Mouse (Mus musculus): ENCODE measurements around the gene Smox. TPM values are rescaled to one million over a fixed set of nuclear protein-coding genes. Genes with fewer than 3 reads are reported as not detected.
"Not testable (repeated sequence)": the region's sequence is repeated elsewhere in the genome, so short reads cannot be mapped to it uniquely, and the experiment has no call there.

Smox gene
- 10 to 100 TPM; 64.5 to 69.9 TPM for total RNA-seq (2021)
- long read RNA-seq, experiment 1, transcript Smox-202 (6 exons, 1,320 nt), result minor isoform, 6 of 89 reads
- long read RNA-seq, experiment 1, transcript Smox-201 (7 exons, 2,270 nt), result major isoform, 46 of 89 reads
- long read RNA-seq, experiment 1, partial matches to known transcripts, result 5 of 89 reads
- long read RNA-seq, experiment 1, other reads (novel, unspliced or antisense), result 23 of 89 reads
- long read RNA-seq, experiment 2, transcript Smox-201 (7 exons, 2,270 nt), result major isoform, 29 of 60 reads
- long read RNA-seq, experiment 2, partial matches to known transcripts, result 5 of 60 reads
- long read RNA-seq, experiment 2, other reads (novel, unspliced or antisense), result 14 of 60 reads

- no peak for DNase-seq (ENCODE audit: low spot score in 2 of 2)
Observed at GRCm38 (mm10) chr2:131491196-131491595, at the start of gene Smox. Smox (plus strand) TSS chr2:131491496.

DNA sequence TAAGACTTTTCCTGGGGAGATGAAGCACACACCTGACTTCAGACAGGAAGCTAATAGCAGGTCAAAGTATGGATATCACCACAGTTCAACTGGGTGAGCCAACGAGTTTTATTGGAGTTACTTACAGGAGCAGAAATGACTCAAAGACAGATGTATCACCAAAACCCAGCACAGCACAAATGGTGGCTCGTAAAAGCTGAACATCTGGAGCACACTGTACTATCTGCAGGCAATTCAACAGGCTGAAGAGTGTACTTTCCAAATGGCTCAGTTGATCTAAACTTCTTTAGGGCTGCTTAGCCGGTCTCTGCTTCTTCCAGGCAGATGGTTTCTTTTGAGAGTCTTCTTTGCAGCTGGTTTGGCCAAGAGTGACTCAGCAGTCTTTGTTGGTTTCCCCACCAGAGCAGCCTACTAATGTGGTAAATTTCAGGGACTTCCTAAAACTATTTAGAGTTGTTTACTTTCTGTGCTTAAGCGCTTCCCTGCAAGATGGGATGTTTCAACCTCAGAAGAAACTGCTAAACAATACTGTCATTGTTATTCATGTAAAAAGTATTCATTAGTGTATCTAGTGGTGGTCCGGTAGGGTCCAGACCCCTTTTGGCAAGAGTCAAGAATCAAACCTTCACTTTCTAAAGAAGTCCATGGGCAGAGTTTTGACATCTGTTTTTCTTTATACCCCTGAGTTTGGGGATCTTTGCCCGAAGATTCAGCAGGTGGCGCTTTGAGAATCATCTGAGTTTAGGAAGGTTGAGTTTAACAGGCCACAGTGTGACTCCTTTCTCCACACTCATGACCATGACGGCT is 48.0 kb upstream of the Smox start:
- DNase-seq (ENCODE audit: low spot score in 2 of 2), result no peak

DNA sequence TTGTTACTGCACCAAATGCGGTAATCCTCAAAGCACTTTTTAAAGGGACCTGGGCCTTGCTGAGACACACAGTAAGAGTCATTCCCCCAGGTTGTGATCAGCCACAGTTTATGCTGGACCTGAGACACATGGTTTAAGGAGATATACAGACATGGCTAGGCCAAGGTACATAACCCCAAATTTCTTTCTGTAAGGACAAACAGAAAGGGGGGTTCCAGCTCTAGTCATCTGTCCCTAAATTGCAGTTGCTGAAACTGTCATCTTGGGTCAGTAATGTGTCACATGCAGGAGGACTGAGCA is 47.5 kb upstream of the Smox start:
- no peak for DNase-seq (ENCODE audit: low spot score in 2 of 2)

GRCm38 (mm10) chr2:131446416-131446982 is 44.8 kb upstream of the Smox start:
- DNase-seq (ENCODE audit: low spot score in 2 of 2), result no peak

DNA sequence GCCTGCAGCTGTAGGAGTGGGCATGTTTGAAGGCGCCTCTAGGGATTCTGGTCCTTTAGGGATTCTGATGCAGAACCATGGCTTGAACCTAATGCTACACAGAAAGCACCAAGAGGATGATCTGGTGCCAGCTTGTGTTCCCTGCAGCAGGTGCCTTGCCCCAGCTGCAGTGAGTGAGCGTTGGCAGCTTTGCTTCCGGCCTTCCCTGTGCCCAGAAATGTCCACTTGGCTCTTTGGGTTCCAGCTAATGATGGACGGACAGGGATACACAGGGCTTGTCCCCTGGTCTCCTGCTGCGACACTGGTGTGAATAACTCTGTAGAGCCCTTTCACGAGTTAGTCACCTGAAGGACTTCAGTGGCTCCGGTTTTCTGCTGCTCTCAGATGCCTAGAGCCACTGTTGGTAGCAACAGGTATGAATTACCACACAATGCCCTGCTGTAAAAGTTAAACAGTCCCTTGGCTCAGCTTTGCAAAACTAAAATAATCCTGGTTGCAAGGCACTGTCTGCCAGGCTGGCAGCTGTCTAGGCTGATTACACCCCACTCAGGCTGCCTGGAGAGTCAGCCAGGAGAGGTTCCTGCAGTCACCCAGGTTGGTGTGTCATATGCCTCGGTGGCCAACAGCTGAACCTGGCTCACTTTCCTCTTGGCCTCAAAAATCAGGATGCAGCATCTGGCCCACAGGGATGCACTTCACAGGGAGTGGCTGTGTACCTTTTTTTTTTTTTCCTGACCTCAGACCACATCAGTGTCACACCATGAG is 43.5 kb upstream of the Smox start:
- no peak for DNase-seq (ENCODE audit: low spot score in 2 of 2)

DNA sequence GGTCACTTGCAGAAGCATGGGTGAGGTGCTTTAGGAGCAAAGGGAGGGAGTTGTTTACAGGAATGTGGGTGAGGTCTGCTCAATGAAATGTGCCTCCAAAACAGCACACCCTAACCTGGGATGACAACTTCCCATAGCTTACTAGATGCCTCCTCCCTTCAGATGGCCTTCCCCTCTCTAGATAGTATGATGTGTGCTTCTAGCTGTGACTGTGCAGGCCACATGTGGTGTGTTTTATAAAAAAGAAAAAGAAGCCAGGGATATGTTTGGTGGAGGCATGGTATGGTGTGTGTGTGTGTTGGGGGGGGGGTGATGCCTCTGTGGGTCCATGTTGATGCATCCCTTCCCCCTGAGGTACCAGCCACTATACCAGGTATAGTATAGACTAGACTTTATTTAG is 42.9 kb upstream of the Smox start:
- no peak for DNase-seq (ENCODE audit: low spot score in 2 of 2)

DNA sequence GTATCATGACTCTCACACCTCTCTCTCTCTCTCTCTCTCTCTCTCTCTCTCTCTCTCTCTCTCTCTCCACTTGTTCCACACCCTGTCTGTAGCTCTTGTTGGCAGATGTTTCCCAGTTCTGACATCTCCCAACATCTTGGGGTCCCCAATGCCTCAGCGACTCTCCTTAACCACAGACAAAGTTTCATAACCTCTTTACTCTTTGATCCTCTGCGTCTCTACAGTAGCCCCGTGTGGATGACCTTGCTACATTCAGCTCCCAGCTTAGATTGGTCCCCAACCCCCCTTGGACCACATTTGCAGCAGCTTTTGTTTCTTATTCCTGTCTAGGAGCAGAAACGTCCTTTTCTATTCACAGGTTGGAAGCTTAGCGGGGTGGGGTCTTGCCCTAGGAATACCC is 41.6 kb upstream of the Smox start:
- no peak for DNase-seq (ENCODE audit: low spot score in 2 of 2)

GRCm38 (mm10) chr2:131450491-131450890 is 40.8 kb upstream of the Smox start:
- DNase-seq (ENCODE audit: low spot score in 2 of 2), result no peak

- no peak for DNase-seq (ENCODE audit: low spot score in 2 of 2)
Observed at GRCm38 (mm10) chr2:131457728-131458127, 33.6 kb upstream of the Smox start.

- no peak for DNase-seq (ENCODE audit: low spot score in 2 of 2)
Observed at GRCm38 (mm10) chr2:131460946-131461682, 30.2 kb upstream of the Smox start.

DNA sequence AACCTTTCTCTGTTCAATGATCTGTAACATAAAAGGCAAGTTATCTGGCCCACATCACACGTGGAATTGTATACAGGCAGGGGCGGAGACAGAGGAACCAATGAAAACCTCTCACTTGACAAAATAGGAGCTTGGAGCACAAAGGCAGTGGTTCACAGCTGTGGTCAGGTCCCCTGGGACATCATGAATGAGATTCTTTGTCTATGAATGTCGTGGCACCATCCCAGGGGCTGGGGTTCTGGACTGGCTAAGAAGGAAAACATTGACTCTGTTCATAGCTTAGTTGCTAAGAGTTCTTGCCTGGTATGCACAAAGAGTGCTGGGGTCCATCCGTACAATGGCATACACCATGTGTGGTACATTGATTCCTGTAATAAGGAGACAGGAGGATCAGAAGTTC is 28.3 kb upstream of the Smox start:
- DNase-seq (ENCODE audit: low spot score in 2 of 2), result no peak

GRCm38 (mm10) chr2:131464147-131464546 is 27.1 kb upstream of the Smox start:
- no peak for DNase-seq (ENCODE audit: low spot score in 2 of 2)

GRCm38 (mm10) chr2:131466732-131467131 is 24.6 kb upstream of the Smox start:
- no peak for DNase-seq (ENCODE audit: low spot score in 2 of 2)

DNA sequence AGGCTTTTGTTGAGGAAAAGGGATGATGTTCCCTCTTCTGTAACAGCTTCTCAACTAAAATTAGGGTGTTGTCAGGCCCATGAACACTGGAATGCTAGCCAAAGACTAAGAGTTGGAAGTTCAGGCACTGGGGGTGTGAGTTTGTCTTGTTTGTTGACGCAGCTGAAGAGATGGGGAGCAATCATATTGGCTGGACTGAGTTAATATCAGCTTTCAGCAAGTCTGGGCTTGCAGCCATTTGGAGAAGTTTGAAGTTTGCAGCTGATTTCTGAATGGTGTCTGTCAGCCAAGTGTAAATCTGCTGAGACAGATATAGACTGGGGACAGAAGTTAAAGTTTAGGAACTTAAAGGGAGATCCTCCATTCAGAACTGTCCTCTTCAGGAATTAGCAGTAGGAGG is 21.4 kb upstream of the Smox start:
- no peak for DNase-seq (ENCODE audit: low spot score in 2 of 2)

GRCm38 (mm10) chr2:131473749-131474148 is 17.5 kb upstream of the Smox start:
- no peak for DNase-seq (ENCODE audit: low spot score in 2 of 2)

DNA sequence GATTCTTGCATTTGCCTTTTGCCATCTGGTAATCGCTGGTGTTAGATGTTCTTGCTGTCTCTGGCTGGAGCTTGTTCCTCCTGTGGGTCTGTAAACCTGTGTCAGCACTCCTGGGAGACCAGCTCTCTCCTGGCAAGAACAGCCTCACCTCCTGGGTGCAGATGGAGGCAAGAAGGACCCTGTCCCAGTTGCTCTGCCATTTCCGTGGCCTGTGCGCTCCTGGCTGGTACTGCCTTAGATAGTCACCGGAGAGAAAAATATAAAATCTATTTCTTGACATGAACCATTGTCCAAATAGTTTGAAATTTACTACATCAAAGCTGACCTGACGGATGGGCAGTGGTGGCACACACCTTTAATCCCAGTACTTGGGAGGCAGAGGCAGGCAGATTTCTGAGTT is 14.2 kb upstream of the Smox start:
- DNase-seq (ENCODE audit: low spot score in 2 of 2), result not testable (repeated sequence)

- DNase-seq (ENCODE audit: low spot score in 2 of 2), result no peak
Observed at GRCm38 (mm10) chr2:131477917-131478316, 13.4 kb upstream of the Smox start.

- DNase-seq (ENCODE audit: low spot score in 2 of 2), result no peak
Observed at GRCm38 (mm10) chr2:131478349-131478748, 12.9 kb upstream of the Smox start.

DNA sequence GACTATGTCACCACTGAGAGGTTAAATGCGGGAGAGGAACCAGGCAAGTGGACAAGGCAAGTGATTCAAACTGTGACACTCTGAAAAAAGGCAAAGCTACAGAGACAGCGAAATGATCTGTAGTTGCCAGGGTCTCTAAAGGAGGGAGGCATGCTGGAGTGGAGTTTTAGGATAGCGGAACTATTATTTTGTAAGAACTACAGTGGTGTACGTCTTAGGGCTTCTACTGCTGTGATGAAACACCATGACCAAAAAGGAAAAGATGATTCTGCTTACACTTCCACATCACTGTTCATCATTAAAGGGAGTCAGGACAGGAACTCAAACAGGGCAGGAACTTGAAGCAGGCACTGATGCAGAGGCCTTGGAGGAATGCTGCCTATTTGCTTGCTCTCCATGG is 12.4 kb upstream of the Smox start:
- DNase-seq (ENCODE audit: low spot score in 2 of 2), result no peak

DNA sequence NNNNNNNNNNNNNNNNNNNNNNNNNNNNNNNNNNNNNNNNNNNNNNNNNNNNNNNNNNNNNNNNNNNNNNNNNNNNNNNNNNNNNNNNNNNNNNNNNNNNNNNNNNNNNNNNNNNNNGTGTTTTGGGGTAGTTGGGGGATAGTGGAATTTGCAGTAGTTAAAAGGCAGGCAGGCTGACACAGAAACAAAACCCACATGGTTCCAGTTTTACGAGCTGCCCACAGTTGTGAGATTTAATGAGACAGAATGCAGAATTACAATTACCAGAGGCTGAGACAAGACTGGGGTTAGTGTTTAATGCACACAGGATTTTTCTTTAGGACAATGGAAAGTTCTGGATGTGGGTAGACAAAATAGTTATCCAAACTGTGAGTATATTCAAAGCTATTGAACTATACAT is 9.6 kb upstream of the Smox start:
- no peak for DNase-seq (ENCODE audit: low spot score in 2 of 2)

DNA sequence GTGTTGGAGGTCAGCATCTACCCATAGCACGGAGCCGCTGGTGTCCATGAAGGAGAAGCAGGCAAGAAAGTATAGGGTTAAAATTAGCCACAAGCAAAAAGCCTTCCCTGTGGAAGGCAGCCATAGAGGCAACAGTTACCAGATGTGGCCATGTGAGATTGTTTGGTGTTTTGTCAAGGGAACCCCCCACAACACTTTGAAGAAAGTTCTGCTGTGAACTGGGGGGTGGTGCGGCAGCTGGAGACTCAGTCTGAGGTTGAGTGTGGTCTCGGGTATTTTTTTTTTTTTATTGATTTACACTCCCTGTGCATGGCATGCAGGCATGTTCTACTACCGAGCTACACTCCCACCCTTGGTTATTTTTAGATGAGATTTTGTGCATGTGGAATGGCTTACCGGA is 8.8 kb upstream of the Smox start:
- no peak for DNase-seq (ENCODE audit: low spot score in 2 of 2)

Data from left cerebral cortex, adult 18-20 months (tissue).